Comparison of ENCODE assay signal across 12 mouse cellular contexts in genomic region chr16:37779651-37780280, GRCm38 (mm10). TPM values are rescaled to one million over a fixed set of nuclear protein-coding genes. Genes with fewer than 3 reads are reported as not detected.
DNase-seq lines count a peak whose midpoint lies in the region; ATAC-seq and TF ChIP-seq lines count a peak whose summit lies in the region.
"Had no signal": no experiment of that assay in that cellular context is flagged by ENCODE, and none has a peak within 500 bp of the region (broad histone marks: within the 10 kb centered on the region; RNA-seq: fewer than 3 reads in every experiment).

No protein-coding gene starts in this region.

- H3K4me2 ChIP-seq in heart, embryonic 11.5 days: peak overlapping the region; percentile 75
- H3K4me2 ChIP-seq in kidney, embryonic 15.5 days: peak overlapping the region; percentile 69
- H3K4me2 ChIP-seq in limb, embryonic 13.5 days (replicated peaks): peak overlapping the region; percentile 77

- 69% methylated on average over 7 of the region's 7 CpGs for WGBS in heart, embryonic 11.5 days (ENCODE audit: insufficient replicate concordance)
- 34% methylated on average over 7 of the region's 7 CpGs for whole genome bisulfite sequencing in kidney, embryonic 15.5 days
- WGBS in limb, embryonic 13.5 days: 54% methylated on average over 7 of the region's 7 CpGs

- no peaks in the 10 kb centered on the region for H3K27me3 ChIP-seq in heart, embryonic 11.5 days (ENCODE audit: control insufficient read depth, insufficient read depth, low read length)
- no peaks in the 10 kb centered on the region for H3K27me3 ChIP-seq in kidney, embryonic 15.5 days
- H3K27me3 ChIP-seq in MEL (ENCODE audit: control insufficient read depth in 1 of 2, insufficient read depth in 2 of 2, low read length in 2 of 2): no peaks in the 10 kb centered on the region; a peak in 2 of 4 replicates
- no peaks in the 10 kb centered on the region for H3K27me3 ChIP-seq in limb, embryonic 13.5 days

- no peak for DNase-seq in heart, adult 8-10 months (ENCODE audit: low spot score)
- no peak for DNase-seq in kidney, postnatal 10 days
- DNase-seq in MEL (ENCODE audit: low read depth, low spot score): no peak
- DNase-seq in B cell, adult 2 months: no peak
- no peak for DNase-seq in urinary bladder, postnatal 14 days (ENCODE audit: low spot score)
- DNase-seq: adrenal gland, postnatal 25 days; gastrocnemius, postnatal 36 days; thymus, postnatal 25 days had no signal

- no peak for ATAC-seq in heart, embryonic 11.5 days (replicated peaks; ENCODE audit: insufficient number of reproducible peaks, low FRiP score, low TSS enrichment)
- ATAC-seq in kidney, embryonic 15.5 days (replicated peaks; ENCODE audit: low FRiP score): peak; percentile 12; the same call in 1 of the 2 replicates
- ATAC-seq in limb, embryonic 13.5 days (ENCODE audit: low FRiP score, low read depth): no peak

- H3K4me1 ChIP-seq in heart, embryonic 11.5 days (ENCODE audit: control insufficient read depth, insufficient read depth, low read length): peaks cover 20% of the 10 kb centered on the region
- H3K4me1 ChIP-seq in kidney, embryonic 15.5 days: peaks cover 48% of the 10 kb centered on the region
- no peaks in the 10 kb centered on the region; a peak in 1 of 4 replicates for H3K4me1 ChIP-seq in MEL (ENCODE audit: control insufficient read depth in 1 of 2, insufficient read depth in 2 of 2, low read length in 2 of 2)
- peaks cover 44% of the 10 kb centered on the region for H3K4me1 ChIP-seq in limb, embryonic 13.5 days

- H3K4me3 ChIP-seq in heart, embryonic 11.5 days (ENCODE audit: low read depth, low read length): peak overlapping the region; percentile 10; the same call in 1 of the 2 replicates
- H3K4me3 ChIP-seq in kidney, embryonic 15.5 days (replicated peaks): peak overlapping the region; percentile 94
- no peak overlapping the region for H3K4me3 ChIP-seq in MEL (ENCODE audit: control insufficient read depth in 1 of 2, insufficient read depth in 1 of 2, low read depth in 2 of 2, low read length in 2 of 2)
- H3K4me3 ChIP-seq in limb, embryonic 13.5 days: peak overlapping the region; percentile 91
- H3K4me3 ChIP-seq: forebrain, embryonic 10.5 days had no signal

- no peak for TF ChIP-seq CTCF in MEL (IDR thresholded peaks at IDR 0.05 in 2 of 3, conservative IDR thresholded peaks at IDR 0.05 in 1 of 3; ENCODE audit: control insufficient read depth in 1 of 3, insufficient read depth in 1 of 3, low read depth in 2 of 3, low read length in 3 of 3, poor library complexity in 1 of 3, severe bottlenecking in 1 of 3)

- no peaks in the 10 kb centered on the region for H3K9me3 ChIP-seq in heart, embryonic 11.5 days (replicated peaks; ENCODE audit: control insufficient read depth, low read length)
- no peaks in the 10 kb centered on the region for H3K9me3 ChIP-seq in kidney, embryonic 15.5 days (replicated peaks)
- no peaks in the 10 kb centered on the region for H3K9me3 ChIP-seq in MEL (replicated peaks; ENCODE audit: insufficient read depth, low read length)
- no peaks in the 10 kb centered on the region for H3K9me3 ChIP-seq in limb, embryonic 13.5 days
- H3K9me3 ChIP-seq: forebrain, embryonic 10.5 days had no signal

- peaks cover 10% of the 10 kb centered on the region; the same call in 1 of the 2 replicates for H3K36me3 ChIP-seq in heart, embryonic 11.5 days (ENCODE audit: control insufficient read depth, insufficient read depth, low read length)
- H3K36me3 ChIP-seq in kidney, embryonic 15.5 days: peaks cover 34% of the 10 kb centered on the region
- no peaks in the 10 kb centered on the region; a peak in 1 of 4 replicates for H3K36me3 ChIP-seq in MEL (ENCODE audit: control insufficient read depth in 1 of 2, insufficient read depth in 2 of 2, low read length in 2 of 2)
- H3K36me3 ChIP-seq in limb, embryonic 13.5 days: peaks cover 41% of the 10 kb centered on the region

- H3K79me2 ChIP-seq in MEL (ENCODE audit: control insufficient read depth, insufficient read depth, low read length, poor library complexity): no peaks in the 10 kb centered on the region

- H3K27ac ChIP-seq in heart, embryonic 11.5 days (ENCODE audit: low read depth, low read length): no peak overlapping the region
- H3K27ac ChIP-seq in kidney, embryonic 15.5 days: peak overlapping the region; percentile 95
- no peak overlapping the region for H3K27ac ChIP-seq in MEL (ENCODE audit: control insufficient read depth, low read depth, low read length)
- H3K27ac ChIP-seq in limb, embryonic 13.5 days: peak overlapping the region; percentile 98
- H3K27ac ChIP-seq: forebrain, embryonic 10.5 days had no signal

- TF ChIP-seq POLR2A in MEL (IDR thresholded peaks at IDR 0.05; ENCODE audit: control insufficient read depth in 1 of 2, insufficient read depth in 1 of 2, low read depth in 1 of 2, low read length in 2 of 2, poor library complexity in 1 of 2): no peak

- H3K9ac ChIP-seq in heart, embryonic 11.5 days (ENCODE audit: low read depth, low read length): no peak overlapping the region
- peak overlapping the region; percentile 33; the same call in 1 of the 2 replicates for H3K9ac ChIP-seq in kidney, embryonic 15.5 days
- H3K9ac ChIP-seq in MEL (ENCODE audit: control insufficient read depth, low read depth, low read length, poor library complexity, severe bottlenecking): no peak overlapping the region
- H3K9ac ChIP-seq in limb, embryonic 13.5 days: peak overlapping the region; percentile 59

- no peak for TF ChIP-seq EP300 in MEL (IDR thresholded peaks at IDR 0.05; ENCODE audit: low read depth in 1 of 2, low read length in 2 of 2)

- no peak for TF ChIP-seq RAD21 in MEL (IDR thresholded peaks at IDR 0.05; ENCODE audit: low read depth, low read length)

TF ChIP-seq in MEL, 35 proteins besides CTCF, POLR2A, EP300 and RAD21:
- TF ChIP-seq ZKSCAN1 (IDR thresholded peaks at IDR 0.05; ENCODE audit: low read depth, low read length) (no peak), BHLHE40 (IDR thresholded peaks at IDR 0.05; ENCODE audit: borderline replicate concordance, low read depth, low read length) (peak; percentile 48; the same call in 1 of the 2 replicates)

RNA-seq across cellular contexts. Expression of gene Fstl1, which starts 3.1 kb away (rescaled TPM):
- 500 and 503 TPM in 2 replicates for polyA plus RNA-seq in heart, embryonic 11.5 days (2014; fragmentation: Nextera tagmentation; extraction: Ambion mirVana)
- 10 to 100 TPM; 36.4 to 46.9 (median 43.4) TPM for total RNA-seq in heart, adult 8-10 months (2022)
- polyA plus RNA-seq in kidney, embryonic 15.5 days (2015; fragmentation: Nextera tagmentation; extraction: Ambion mirVana): 557 and 571 TPM in 2 replicates
- total RNA-seq in MEL (2012; rRNA removed): 0.08 TPM in 1 of 2 replicates, not detected in the other
- under 1 TPM in 1 of 2 experiments, not detected in 1; 0.35 TPM for polyA plus RNA-seq in MEL (2012; ENCODE audit: insufficient read depth in 1 of 2, insufficient read length in 2 of 2, low read depth in 1 of 2, low replicate concordance in 2 of 2, missing spikeins in 1 of 2)
- polyA plus RNA-seq in limb, embryonic 13.5 days (2015; fragmentation: Nextera tagmentation; extraction: Ambion mirVana): 714 and 731 TPM in 2 replicates

Comparison
In these comparisons a context has a peak if more than half of its experiments do, and no peak if none do; other contexts are left out.
1. H3K27ac ChIP-seq: peak in kidney, embryonic 15.5 days (single experiment) and limb, embryonic 13.5 days (single experiment); none in heart, embryonic 11.5 days (single experiment) and MEL (single experiment).
2. H3K4me3 ChIP-seq: peak in heart, embryonic 11.5 days (single experiment), kidney, embryonic 15.5 days (single experiment) and limb, embryonic 13.5 days (single experiment); none in MEL (0 of 2).
3. H3K9ac ChIP-seq: peak in kidney, embryonic 15.5 days (single experiment) and limb, embryonic 13.5 days (single experiment); none in heart, embryonic 11.5 days (single experiment) and MEL (single experiment).
4. RNA of gene Fstl1, which starts 3.1 kb away (polyA plus RNA-seq): 714 to 731 TPM in limb, embryonic 13.5 days, 557 to 571 TPM in kidney, embryonic 15.5 days and 500 to 503 TPM in heart, embryonic 11.5 days; 0.35 TPM in MEL; every median in the first group is over 100 times any median in the second.
5. Peak in every context shown above with its lines, with median percentiles within 50 percentile points of each other: H3K4me2 ChIP-seq.